Mouse (Mus musculus) thymus, adult 2 months (tissue): ENCODE measurements around the gene Zfp663. TPM values are rescaled to one million over a fixed set of nuclear protein-coding genes. Genes with fewer than 3 reads are reported as not detected.
A peak's percentile ranks its signal among the peaks of the same experiment; 100 is the strongest.

Experiments used
- DNase-seq: peaks from one replicate; pipeline ENCODE4 v3.0.0; 2021
- H3K27ac ChIP-seq: fragments of 200-500 bp; 2 replicates; pipeline ENCODE4 v1.5.1; 2012; ENCODE audit warnings: low read length, control low read depth; ENCODE audit not compliant: control insufficient read depth, insufficient read depth
- H3K27me3 ChIP-seq: fragments of 200-500 bp; 2 replicates; pipeline ENCODE4 v1.6.1; 2012; ENCODE audit warnings: mild to moderate bottlenecking, low read length, moderate library complexity, mixed read lengths; ENCODE audit not compliant: control insufficient read depth, insufficient read depth
- H3K36me3 ChIP-seq: fragments of 200-500 bp; 2 replicates; pipeline ENCODE4 v1.6.1; 2012; ENCODE audit warnings: mild to moderate bottlenecking, low read length, moderate library complexity; ENCODE audit not compliant: control insufficient read depth, insufficient read depth
- H3K4me1 ChIP-seq: fragments of 200-500 bp; replicated peaks from 2 replicates; pipeline ENCODE4 v1.6.1; 2012; ENCODE audit warnings: low read length; ENCODE audit not compliant: control insufficient read depth, insufficient read depth
- H3K4me3 ChIP-seq: fragments of 200-500 bp; 2 replicates; pipeline ENCODE4 v1.5.1; 2012; ENCODE audit warnings: mild to moderate bottlenecking, low read length, control low read depth, moderate library complexity; ENCODE audit not compliant: control insufficient read depth, insufficient read depth
- CTCF ChIP-seq: fragments of 200-500 bp; IDR thresholded peaks from 2 replicates; pipeline ENCODE4 v1.5.1; 2012; ENCODE audit warnings: mild to moderate bottlenecking, control low read depth, low read length, moderate library complexity, borderline replicate concordance; ENCODE audit not compliant: control insufficient read depth, poor library complexity, insufficient read depth; ENCODE audit errors: extremely low read depth
- POLR2A ChIP-seq: fragments of 200-500 bp; IDR thresholded peaks from 2 replicates; pipeline ENCODE4 v1.6.1; 2012; ENCODE audit warnings: mild to moderate bottlenecking, low read length, control low read depth, moderate library complexity; ENCODE audit not compliant: control insufficient read depth, poor library complexity, insufficient read depth; ENCODE audit errors: extremely low read depth
- WGBS: fragments of 180-500 bp; shearing (Covaris S2); methylation state at CpG from one replicate; pipeline ENCODE4 v1.1.7; 2018; 5-methylcytosine and 5-hydroxymethylcytosine counted together
- polyA plus RNA-seq: library from polyadenylated mRNA; depleted of rRNA; stranded (reverse); fragments of >200 nt; gene quantifications from 2 replicates; pipeline ENCODE4 v1.2.3, GENCODE M21; 2012

Gene Zfp663
- polyA plus RNA-seq, 1 experiment: not detected

DNA sequence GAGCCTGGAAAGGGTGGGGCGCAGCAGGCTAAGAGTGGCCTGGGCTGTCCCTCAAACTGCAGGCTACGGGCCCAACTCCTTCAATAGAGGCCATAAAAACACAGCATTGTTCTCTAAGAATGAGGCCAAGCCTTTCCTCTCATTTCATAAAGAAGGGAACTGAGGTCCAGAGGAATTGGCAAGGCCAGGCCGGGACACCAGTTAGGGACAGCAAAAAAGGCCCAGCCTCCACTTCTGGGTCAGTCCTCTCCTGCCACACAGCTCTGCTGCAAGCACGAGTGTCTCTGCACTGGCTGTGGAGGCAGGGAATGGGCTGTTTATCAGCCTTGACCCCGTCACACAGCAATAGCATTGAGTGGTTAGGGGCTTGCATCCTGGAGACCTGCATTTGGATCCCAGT is 45.0 kb downstream of the Zfp663 start:
- WGBS: 97% methylated on average over 5 of the region's 5 CpGs
- Histone ChIP-seq H3K27me3 (no peaks in the 10 kb centered on the region), H3K4me3 (no peak overlapping the region), H3K27ac (no peak overlapping the region), H3K4me1 (peaks cover 36% of the 10 kb centered on the region), H3K36me3 (no peaks in the 10 kb centered on the region)
- TF ChIP-seq POLR2A (no peak), CTCF (no peak)
- DNase-seq: no peak

DNA sequence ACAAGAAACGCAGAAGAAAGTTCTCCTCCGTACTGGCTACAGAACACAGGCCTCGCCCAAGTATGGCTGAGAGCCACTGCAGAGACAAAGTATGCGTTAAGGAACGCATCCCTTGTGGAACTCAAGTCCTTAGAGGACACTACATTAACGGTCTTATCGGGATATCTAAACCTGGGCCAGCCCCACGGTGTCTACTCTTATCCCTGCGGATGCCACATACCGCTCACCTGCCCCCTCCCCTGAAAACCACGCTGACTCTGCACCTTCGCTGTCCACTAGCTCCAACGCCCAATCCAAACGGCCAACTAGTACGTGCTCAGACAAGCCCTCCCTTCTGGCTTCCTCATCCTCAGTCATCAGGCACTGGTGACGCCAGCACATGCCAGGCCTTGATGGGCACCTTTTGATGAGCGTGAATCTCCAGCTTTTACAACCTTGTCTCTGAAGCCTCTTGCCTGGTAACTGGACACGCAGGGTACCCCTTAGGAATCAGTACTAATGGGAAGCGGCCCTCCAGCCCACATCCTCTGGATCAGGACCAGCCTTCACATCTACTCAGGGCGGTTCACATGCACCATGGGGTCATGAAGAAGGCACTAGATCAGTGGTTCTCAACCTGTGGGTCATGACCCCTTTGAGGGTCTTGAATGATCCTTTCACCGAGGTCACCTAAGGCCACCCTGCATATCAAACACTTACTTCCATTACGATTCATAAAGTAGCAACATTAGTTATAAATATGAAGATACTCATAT is 46.4 kb downstream of the Zfp663 start:
- Histone ChIP-seq H3K4me1 (peaks cover 40% of the 10 kb centered on the region), H3K27me3 (no peaks in the 10 kb centered on the region), H3K4me3 (no peak overlapping the region), H3K27ac (no peak overlapping the region), H3K36me3 (no peaks in the 10 kb centered on the region)
- DNase-seq: no peak
- TF ChIP-seq POLR2A (no peak), CTCF (no peak)
- 77% methylated on average over 22 of the region's 22 CpGs for WGBS

DNA sequence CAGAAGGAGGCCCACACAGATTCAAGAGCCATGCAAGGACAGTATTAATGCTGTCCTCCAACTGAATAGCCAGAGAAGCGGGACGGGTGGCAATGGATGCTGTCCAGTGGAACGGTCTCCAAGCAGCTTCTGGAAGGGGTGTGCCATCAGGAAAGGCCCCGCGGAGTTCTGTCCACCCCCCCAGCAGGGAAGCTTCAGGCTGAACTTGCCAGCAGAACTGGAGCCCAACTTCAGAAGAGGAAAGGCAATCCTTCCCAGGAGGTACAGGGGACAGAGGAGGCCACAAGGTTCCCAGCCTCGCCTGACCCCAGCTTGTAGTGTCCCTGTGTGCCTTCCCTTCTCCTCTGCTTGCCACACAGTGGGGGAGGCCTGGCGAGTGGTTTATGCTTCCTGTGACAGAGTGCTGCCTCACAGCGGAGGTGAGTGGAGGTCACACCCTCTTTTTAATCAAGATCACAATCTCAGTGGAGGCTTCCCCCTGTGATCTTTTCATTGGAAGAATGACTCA is 47.1 kb downstream of the Zfp663 start:
- no peak for DNase-seq
- Histone ChIP-seq H3K4me1 (peaks cover 40% of the 10 kb centered on the region), H3K27me3 (no peaks in the 10 kb centered on the region), H3K36me3 (no peaks in the 10 kb centered on the region), H3K27ac (no peak overlapping the region), H3K4me3 (no peak overlapping the region)
- WGBS: 50% methylated on average over 8 of the region's 8 CpGs
- no peak for TF ChIP-seq CTCF
- TF ChIP-seq POLR2A: no peak

DNA sequence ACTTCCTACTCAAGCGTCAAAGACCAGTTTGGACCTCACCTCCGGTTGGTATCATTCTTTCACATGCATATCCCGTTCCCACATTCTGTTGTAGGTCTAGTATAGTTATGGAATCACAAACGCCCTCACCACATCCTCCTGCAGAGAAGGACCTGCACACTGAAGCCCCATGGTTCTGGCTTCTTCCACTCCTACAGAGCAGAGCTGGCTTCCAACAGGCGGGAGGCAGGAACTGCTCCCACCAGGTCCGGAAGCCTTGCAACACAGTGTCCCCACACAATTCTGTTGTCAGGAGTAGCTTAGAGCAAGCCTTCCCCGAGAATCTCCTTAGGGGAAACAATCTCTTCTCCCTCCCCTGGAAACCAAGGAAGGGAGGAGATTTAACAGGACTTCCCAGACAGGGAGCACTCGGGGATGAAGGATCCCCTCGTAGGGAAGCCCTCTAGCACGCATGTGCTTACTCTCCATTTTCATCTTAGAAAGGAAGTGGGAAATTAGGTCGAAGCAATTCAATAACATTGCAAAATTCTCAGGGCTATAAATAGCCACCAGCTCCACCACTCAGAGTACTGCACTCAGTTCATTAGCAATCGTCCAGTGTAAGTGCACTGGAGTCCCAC is 47.9 kb downstream of the Zfp663 start:
- Histone ChIP-seq H3K36me3 (peaks cover 4% of the 10 kb centered on the region; the same call in 1 of the 2 replicates), H3K27ac (peak overlapping the region; percentile 52; the same call in 1 of the 2 replicates), H3K4me1 (peaks cover 38% of the 10 kb centered on the region), H3K4me3 (no peak overlapping the region), H3K27me3 (no peaks in the 10 kb centered on the region)
- TF ChIP-seq CTCF (no peak), POLR2A (no peak)
- WGBS: 25% methylated on average over 12 of the region's 12 CpGs
- DNase-seq: no peak

DNA sequence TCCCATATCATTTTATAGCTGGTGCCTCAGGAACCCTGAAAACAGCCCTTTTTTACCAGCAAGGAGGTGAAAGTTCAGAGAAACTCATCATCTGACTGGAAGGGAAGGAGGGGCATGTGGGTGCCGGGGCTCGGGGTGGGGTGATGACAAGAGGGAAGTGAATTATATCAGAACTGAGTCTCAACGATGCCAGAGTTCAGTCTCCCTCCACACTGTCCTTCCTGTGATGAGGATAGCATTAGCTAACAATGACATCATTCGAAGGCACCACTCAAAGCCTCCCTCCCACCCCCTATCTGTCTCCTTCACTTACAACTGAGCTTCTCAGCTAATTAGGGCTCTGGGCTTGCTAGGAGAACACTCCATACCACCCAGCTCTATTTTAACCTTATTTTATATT is 49.0 kb downstream of the Zfp663 start:
- Histone ChIP-seq H3K4me1 (peaks cover 31% of the 10 kb centered on the region), H3K27me3 (no peaks in the 10 kb centered on the region), H3K36me3 (peaks cover 14% of the 10 kb centered on the region), H3K27ac (no peak overlapping the region), H3K4me3 (no peak overlapping the region)
- no peak for TF ChIP-seq CTCF
- TF ChIP-seq POLR2A: no peak
- WGBS: 48% methylated on average over 4 of the region's 4 CpGs
- no peak for DNase-seq

DNA sequence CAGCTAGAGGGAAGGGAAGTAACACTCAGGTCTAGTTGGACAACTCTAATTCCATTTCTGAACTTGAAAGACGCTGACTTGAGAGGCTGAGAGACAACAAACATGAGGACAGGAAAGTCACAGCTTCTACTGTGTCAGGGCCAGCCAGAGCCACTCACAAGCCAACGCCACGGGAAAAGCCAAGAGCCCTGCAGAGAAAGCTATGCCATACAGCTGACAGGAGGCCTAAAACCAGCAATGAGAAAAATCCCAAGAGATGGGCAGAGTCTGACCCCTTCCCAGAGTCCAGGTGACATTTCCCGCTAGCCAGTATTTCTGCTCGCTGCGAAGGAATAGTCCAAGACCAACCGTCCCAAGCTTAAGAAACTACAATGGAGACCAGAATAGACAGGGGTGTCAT is 49.6 kb downstream of the Zfp663 start:
- Histone ChIP-seq H3K36me3 (peaks cover 18% of the 10 kb centered on the region), H3K27ac (no peak overlapping the region), H3K4me1 (peaks cover 30% of the 10 kb centered on the region), H3K27me3 (no peaks in the 10 kb centered on the region), H3K4me3 (no peak overlapping the region)
- TF ChIP-seq POLR2A (no peak), CTCF (no peak)
- 90% methylated on average over 7 of the region's 7 CpGs for WGBS
- DNase-seq: no peak
